Mouse (Mus musculus): ENCODE results near the gene Rps2. TPM values are rescaled to one million over a fixed set of nuclear protein-coding genes. Genes with fewer than 3 reads are reported as not detected.

Rps2 gene
- polyA plus RNA-seq (2015; fragmentation: Nextera tagmentation; extraction: Ambion mirVana): 836 and 837 TPM in 2 replicates

DNA sequence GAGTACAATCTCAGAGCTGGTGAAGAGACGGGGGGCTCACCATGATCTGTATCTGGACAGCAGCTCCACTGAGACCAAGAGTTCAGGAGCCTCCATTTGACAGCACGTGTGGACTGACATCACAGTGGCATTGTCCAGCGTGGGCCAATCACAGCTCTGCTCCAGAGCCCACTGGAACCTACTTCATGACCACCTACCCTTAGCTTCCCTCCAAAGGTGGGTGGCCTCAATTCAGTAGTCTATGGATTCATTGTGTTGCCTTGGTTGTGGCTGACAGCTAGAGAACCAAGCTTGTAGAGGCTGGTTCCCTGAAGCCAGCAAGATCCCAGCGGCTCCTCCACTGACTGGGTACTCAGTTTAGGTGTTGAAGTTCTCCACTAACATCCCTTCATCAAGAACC, at the start of gene Rps2, which contains the start of gene Rnf151:
Gene Rps2 (plus strand): TSS at position 174 of the 400 bp plus-strand sequence.
Gene Rnf151 (minus strand): TSS at position 121 of the 400 bp plus-strand sequence.

GRCm38 (mm10) chr17:24669545-24670245, 48.2 kb upstream of the Rps2 start, which contains the start of gene Zfp598:
Gene Zfp598 (plus strand): TSS chr17:24669687.

DNA sequence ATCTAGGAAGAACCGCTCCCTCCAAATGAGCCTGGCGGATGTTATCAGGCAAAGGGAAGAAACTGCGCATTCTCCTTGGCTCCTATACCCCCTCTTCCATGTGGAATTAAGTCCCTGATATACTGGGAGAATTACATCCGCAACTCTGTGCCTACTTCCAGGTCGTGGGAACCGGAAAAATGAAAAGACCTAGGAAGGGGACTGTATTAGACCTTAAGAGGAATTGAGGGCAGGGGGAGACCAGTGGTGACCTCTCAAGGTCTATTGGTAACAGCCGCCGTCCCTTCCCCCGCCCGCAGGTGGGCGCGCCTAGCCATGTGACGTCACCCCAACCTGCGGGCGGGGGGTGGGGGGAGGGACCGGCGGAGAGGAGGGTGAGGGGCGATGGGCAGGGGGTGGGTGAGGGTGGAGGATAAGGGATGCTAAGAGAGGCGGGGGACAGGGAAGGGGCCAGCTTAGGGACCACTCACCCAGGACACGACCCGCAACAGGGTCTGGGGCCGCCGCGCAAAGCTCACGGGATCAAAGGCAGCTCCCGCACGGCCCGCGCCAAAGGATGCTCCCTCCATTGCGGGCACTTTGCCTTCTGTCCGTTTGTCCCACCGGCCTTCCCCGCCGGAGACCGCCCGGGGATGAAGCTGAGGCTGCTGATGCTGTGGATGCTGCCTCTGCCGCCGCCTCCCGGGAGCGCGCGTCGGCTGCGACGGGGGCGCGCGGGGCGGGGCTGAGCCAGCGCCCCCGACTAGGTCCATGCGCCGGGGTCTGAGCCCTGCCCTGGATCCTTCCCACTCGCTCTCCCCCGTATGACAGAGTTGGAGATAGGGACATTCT, 28.4 kb upstream of the Rps2 start, which contains the start of gene Syngr3:
Gene Syngr3 (minus strand): TSS at position 705 of the 831 bp plus-strand sequence.

DNA sequence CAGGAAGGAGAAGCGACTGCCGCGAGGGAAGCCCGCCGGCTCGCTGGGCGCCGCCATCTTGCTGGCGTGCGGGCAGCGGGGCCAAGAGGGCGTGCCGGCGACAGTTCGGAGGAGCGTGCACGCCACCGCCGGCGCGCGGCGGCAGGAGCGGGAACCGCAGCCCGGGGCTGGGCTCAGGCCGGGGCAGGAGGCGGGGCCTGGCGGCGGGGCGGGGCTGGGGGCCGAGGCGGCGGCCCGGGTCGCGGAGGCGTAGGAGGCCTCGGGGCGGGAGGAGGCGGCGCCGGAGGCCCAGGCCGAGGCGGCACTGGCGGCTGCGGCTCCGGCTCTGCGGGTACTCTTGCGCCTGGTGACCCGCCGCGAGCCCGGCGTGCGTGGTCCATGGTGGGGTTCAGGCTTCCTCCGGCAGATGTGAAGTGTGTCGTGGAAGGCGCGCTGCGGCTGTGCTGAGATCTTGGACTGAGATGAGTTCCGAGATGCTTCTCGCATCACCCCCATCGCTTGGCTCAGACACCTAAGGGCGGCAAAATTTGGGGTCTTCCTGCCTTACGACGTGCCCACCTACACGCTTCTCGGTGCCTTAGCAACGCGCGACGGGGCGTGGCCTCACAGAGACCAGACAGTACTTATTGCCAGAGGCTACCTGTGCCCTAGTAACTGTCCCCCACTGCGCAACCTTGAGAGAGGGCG, 21.8 kb upstream of the Rps2 start, which contains the start of the genes Gfer and Noxo1:
Gene Gfer (minus strand): TSS at position 146 of the 687 bp plus-strand sequence.
Gene Noxo1 (plus strand): TSS at position 224 of the 687 bp plus-strand sequence.

GRCm38 (mm10) chr17:24706982-24707800, 10.7 kb upstream of the Rps2 start, which contains the start of gene Tbl3:
Gene Tbl3 (minus strand): TSS chr17:24707660.

DNA sequence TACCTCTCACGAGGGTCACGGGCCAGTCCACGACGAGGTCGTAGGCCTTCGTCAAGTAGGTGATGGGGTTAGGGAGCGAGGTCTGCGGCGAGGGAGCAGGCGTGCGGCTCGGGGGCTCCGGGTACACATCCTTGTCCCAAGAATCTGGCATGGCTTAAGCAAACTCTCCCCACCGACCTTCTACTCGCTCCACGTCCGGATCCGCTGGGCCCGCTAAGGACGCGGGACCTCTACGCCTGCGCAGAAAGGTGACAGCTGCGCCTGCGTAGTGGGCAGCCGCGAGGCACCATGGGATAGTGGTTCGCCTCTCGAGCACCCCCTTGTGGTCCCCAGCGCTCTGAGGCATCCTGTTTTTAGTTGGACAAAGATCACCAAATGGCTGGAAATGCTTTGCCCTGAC, 6.3 kb downstream of the Rps2 start, which contains the start of gene Ndufb10:
Gene Ndufb10 (minus strand): TSS at position 295 of the 400 bp plus-strand sequence.

DNA sequence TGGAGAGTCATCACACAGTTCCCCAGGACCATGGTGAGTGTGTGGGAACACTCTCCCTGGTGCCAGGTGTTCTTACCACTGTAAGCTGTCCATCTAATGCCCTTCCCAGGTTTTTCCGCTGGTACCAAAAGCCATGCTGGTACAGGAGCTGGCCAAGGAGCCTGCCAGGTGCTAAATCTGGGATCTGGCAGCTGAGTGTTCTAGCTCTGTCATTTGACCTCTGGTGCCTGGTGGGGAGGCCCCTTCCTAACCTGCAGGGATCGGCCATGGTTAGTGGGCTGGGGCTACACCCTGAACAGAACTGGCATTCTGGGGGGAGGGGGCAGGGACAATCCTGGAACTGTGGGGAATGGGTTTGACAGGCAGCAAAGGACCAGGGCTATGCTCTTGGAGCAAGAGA, 9.7 kb downstream of the Rps2 start, which contains the start of gene Rpl3l:
Gene Rpl3l (plus strand): TSS at position 203 of the 400 bp plus-strand sequence.

GRCm38 (mm10) chr17:24736330-24737051, 18.6 kb downstream of the Rps2 start, which contains the start of gene Msrb1:
Gene Msrb1 (plus strand): TSS chr17:24736642.

GRCm38 (mm10) chr17:24752415-24753394, 34.8 kb downstream of the Rps2 start, which contains the start of gene Hs3st6:
Gene Hs3st6 (plus strand): TSS chr17:24752988.

Other genes with a start within 250 kb of the Rps2 start
- gene E4f1, start 247.8 kb upstream of the Rps2 start, polyA plus RNA-seq (2015; fragmentation: Nextera tagmentation; extraction: Ambion mirVana): 33.1 and 43.4 TPM in 2 replicates
- gene Pgp, start 247.7 kb upstream of the Rps2 start, polyA plus RNA-seq (2015; fragmentation: Nextera tagmentation; extraction: Ambion mirVana): 108 and 113 TPM in 2 replicates
- gene Bricd5, start 244.2 kb upstream of the Rps2 start, polyA plus RNA-seq (2015; fragmentation: Nextera tagmentation; extraction: Ambion mirVana): 2.1 and 3.0 TPM in 2 replicates
- 24.4 and 25.9 TPM in 2 replicates for gene Mlst8, start 239.0 kb upstream of the Rps2 start, polyA plus RNA-seq (2015; fragmentation: Nextera tagmentation; extraction: Ambion mirVana)
- gene Caskin1, start 229.5 kb upstream of the Rps2 start, polyA plus RNA-seq (2015; fragmentation: Nextera tagmentation; extraction: Ambion mirVana): 62.8 and 68.5 TPM in 2 replicates
- 50.6 and 60.2 TPM in 2 replicates for gene Traf7, start 190.2 kb upstream of the Rps2 start, polyA plus RNA-seq (2015; fragmentation: Nextera tagmentation; extraction: Ambion mirVana)
- 12.8 and 13.8 TPM in 2 replicates for gene Rab26, start 183.9 kb upstream of the Rps2 start, polyA plus RNA-seq (2015; fragmentation: Nextera tagmentation; extraction: Ambion mirVana)
- 23.6 and 24.9 TPM in 2 replicates for gene Pkd1, start 168.3 kb upstream of the Rps2 start, polyA plus RNA-seq (2015; fragmentation: Nextera tagmentation; extraction: Ambion mirVana)
- gene Tsc2, start 85.5 kb upstream of the Rps2 start, polyA plus RNA-seq (2015; fragmentation: Nextera tagmentation; extraction: Ambion mirVana): 45.5 and 59.7 TPM in 2 replicates
- 6.5 and 6.9 TPM in 2 replicates for gene Nthl1, start 85.4 kb upstream of the Rps2 start, polyA plus RNA-seq (2015; fragmentation: Nextera tagmentation; extraction: Ambion mirVana)
- gene Slc9a3r2, start 67.8 kb upstream of the Rps2 start, polyA plus RNA-seq (2015; fragmentation: Nextera tagmentation; extraction: Ambion mirVana): 82.2 and 84.4 TPM in 2 replicates
- 0.93 and 1.2 TPM in 2 replicates for gene Npw, start 59.7 kb upstream of the Rps2 start, polyA plus RNA-seq (2015; fragmentation: Nextera tagmentation; extraction: Ambion mirVana)
- gene Zfp598, start 48.4 kb upstream of the Rps2 start, polyA plus RNA-seq (2015; fragmentation: Nextera tagmentation; extraction: Ambion mirVana): 13.9 and 18.2 TPM in 2 replicates
- gene Syngr3, start 28.2 kb upstream of the Rps2 start, polyA plus RNA-seq (2015; fragmentation: Nextera tagmentation; extraction: Ambion mirVana): 269 and 290 TPM in 2 replicates
- gene Gfer, start 22.0 kb upstream of the Rps2 start, polyA plus RNA-seq (2015; fragmentation: Nextera tagmentation; extraction: Ambion mirVana): 38.1 and 38.9 TPM in 2 replicates
- 1.7 and 2.3 TPM in 2 replicates for gene Noxo1, start 21.9 kb upstream of the Rps2 start, polyA plus RNA-seq (2015; fragmentation: Nextera tagmentation; extraction: Ambion mirVana)
- gene Tbl3, start 10.5 kb upstream of the Rps2 start, polyA plus RNA-seq (2015; fragmentation: Nextera tagmentation; extraction: Ambion mirVana): 43.3 and 47.7 TPM in 2 replicates
- gene Rnf151, start 53 bp upstream of the Rps2 start, polyA plus RNA-seq (2015; fragmentation: Nextera tagmentation; extraction: Ambion mirVana): not detected in 2 replicates
- 375 and 378 TPM in 2 replicates for gene Ndufb10, start 6.4 kb downstream of the Rps2 start, polyA plus RNA-seq (2015; fragmentation: Nextera tagmentation; extraction: Ambion mirVana)
- 0.27 and 0.40 TPM in 2 replicates for gene Rpl3l, start 9.7 kb downstream of the Rps2 start, polyA plus RNA-seq (2015; fragmentation: Nextera tagmentation; extraction: Ambion mirVana)
- gene Msrb1, start 18.5 kb downstream of the Rps2 start, polyA plus RNA-seq (2015; fragmentation: Nextera tagmentation; extraction: Ambion mirVana): 24.4 and 29.7 TPM in 2 replicates
- 0.20 and 0.57 TPM in 2 replicates for gene Hs3st6, start 34.9 kb downstream of the Rps2 start, polyA plus RNA-seq (2015; fragmentation: Nextera tagmentation; extraction: Ambion mirVana)
- not detected in 2 replicates for gene Meiob, start 86.2 kb downstream of the Rps2 start, polyA plus RNA-seq (2015; fragmentation: Nextera tagmentation; extraction: Ambion mirVana)
- 101 and 108 TPM in 2 replicates for gene Hagh, start 122.0 kb downstream of the Rps2 start, polyA plus RNA-seq (2015; fragmentation: Nextera tagmentation; extraction: Ambion mirVana)
- gene Fahd1, start 132.2 kb downstream of the Rps2 start, polyA plus RNA-seq (2015; fragmentation: Nextera tagmentation; extraction: Ambion mirVana): 28.1 and 29.5 TPM in 2 replicates
- gene Igfals, start 147.9 kb downstream of the Rps2 start, polyA plus RNA-seq (2015; fragmentation: Nextera tagmentation; extraction: Ambion mirVana): 0.25 and 0.35 TPM in 2 replicates
- gene Nubp2, start 168.2 kb downstream of the Rps2 start, polyA plus RNA-seq (2015; fragmentation: Nextera tagmentation; extraction: Ambion mirVana): 61.6 and 67.5 TPM in 2 replicates
- 85.2 and 90.4 TPM in 2 replicates for gene Spsb3, start 168.5 kb downstream of the Rps2 start, polyA plus RNA-seq (2015; fragmentation: Nextera tagmentation; extraction: Ambion mirVana)
- 28.3 and 29.9 TPM in 2 replicates for gene Eme2, start 177.0 kb downstream of the Rps2 start, polyA plus RNA-seq (2015; fragmentation: Nextera tagmentation; extraction: Ambion mirVana)
- gene Mrps34, start 177.0 kb downstream of the Rps2 start, polyA plus RNA-seq (2015; fragmentation: Nextera tagmentation; extraction: Ambion mirVana): 131 and 137 TPM in 2 replicates
- 123 TPM in 2 replicates for gene Nme3, start 178.4 kb downstream of the Rps2 start, polyA plus RNA-seq (2015; fragmentation: Nextera tagmentation; extraction: Ambion mirVana)
- 58.6 and 70.9 TPM in 2 replicates for gene Mapk8ip3, start 218.9 kb downstream of the Rps2 start, polyA plus RNA-seq (2015; fragmentation: Nextera tagmentation; extraction: Ambion mirVana)
- gene Jpt2, start 242.6 kb downstream of the Rps2 start, polyA plus RNA-seq (2015; fragmentation: Nextera tagmentation; extraction: Ambion mirVana): 43.4 and 45.3 TPM in 2 replicates